10 mouse cellular contexts compared by ENCODE assay signal in the genomic region with DNA sequence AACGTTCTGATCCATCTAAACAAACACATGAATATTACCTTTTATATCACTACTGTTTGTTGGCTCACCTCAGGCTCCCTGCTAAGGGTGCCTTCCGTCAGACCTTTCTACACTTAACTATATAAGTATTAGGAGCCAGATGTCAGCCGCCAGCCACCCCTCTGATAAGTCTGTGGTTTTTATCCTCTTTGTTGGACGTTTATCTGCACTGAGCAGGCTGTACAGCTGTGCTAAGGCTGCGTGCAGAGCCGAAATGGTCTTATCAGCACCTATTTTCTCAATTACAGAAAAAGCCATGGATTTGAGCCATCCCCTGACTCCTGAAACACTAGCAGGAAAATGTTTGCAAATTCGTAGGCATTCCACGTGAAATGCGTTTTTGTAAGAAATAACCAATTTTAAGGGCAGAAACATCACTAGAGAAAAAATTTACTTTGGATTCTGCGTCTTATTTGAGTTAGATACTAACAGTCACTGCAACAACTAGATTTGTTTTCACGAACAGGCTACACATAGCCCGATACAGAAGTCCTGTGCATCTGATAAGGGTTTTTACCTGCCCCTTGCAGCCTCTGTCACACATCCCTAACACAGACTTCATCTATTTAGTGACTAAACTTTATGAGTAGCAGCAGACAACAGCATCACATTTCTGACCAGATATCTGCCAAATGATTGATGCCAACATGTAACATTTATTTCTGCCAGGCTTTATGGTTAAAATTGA.
DNase-seq lines count a peak whose midpoint lies in the region; ATAC-seq and TF ChIP-seq lines count a peak whose summit lies in the region.
"Had no signal": no experiment of that assay in that cellular context is flagged by ENCODE, and none has a peak within 500 bp of the region (broad histone marks: within the 10 kb centered on the region; RNA-seq: fewer than 3 reads in every experiment).

No protein-coding gene starts in this region.

- no peak overlapping the region for H3K4me3 ChIP-seq in intestine, embryonic 16.5 days (ENCODE audit: low read length)
- H3K4me3 ChIP-seq in intestine, embryonic 15.5 days (replicated peaks): no peak overlapping the region
- H3K4me3 ChIP-seq in limb, embryonic 14.5 days (replicated peaks; ENCODE audit: low read length): peak overlapping the region; percentile 1; the same call in 1 of the 2 replicates
- H3K4me3 ChIP-seq in midbrain, embryonic 12.5 days: no peak overlapping the region
- H3K4me3 ChIP-seq: hindbrain, embryonic 15.5 days had no signal

- H3K27me3 ChIP-seq in intestine, embryonic 16.5 days (replicated peaks; ENCODE audit: control insufficient read depth, insufficient read depth, low read length): no peaks in the 10 kb centered on the region
- H3K27me3 ChIP-seq in intestine, embryonic 15.5 days (replicated peaks): no peaks in the 10 kb centered on the region
- H3K27me3 ChIP-seq in limb, embryonic 14.5 days (ENCODE audit: control insufficient read depth, insufficient read depth, low read length): no peaks in the 10 kb centered on the region
- H3K27me3 ChIP-seq in midbrain, embryonic 12.5 days: no peaks in the 10 kb centered on the region
- H3K27me3 ChIP-seq: hindbrain, embryonic 15.5 days had no signal

- no peaks in the 10 kb centered on the region for H3K9me3 ChIP-seq in intestine, embryonic 16.5 days (ENCODE audit: control insufficient read depth, low read length)
- H3K9me3 ChIP-seq in intestine, embryonic 15.5 days: no peaks in the 10 kb centered on the region
- no peaks in the 10 kb centered on the region for H3K9me3 ChIP-seq in limb, embryonic 14.5 days (ENCODE audit: control insufficient read depth, low read length)
- no peaks in the 10 kb centered on the region for H3K9me3 ChIP-seq in midbrain, embryonic 12.5 days
- H3K9me3 ChIP-seq: hindbrain, embryonic 15.5 days had no signal

- TF ChIP-seq POLR2A in limb, embryonic 14.5 days (IDR thresholded peaks at IDR 0.05; ENCODE audit: borderline replicate concordance, extremely low read depth, insufficient read depth, insufficient read length): no peak

- WGBS in intestine, embryonic 16.5 days: 76% methylated on average over 12 of the region's 12 CpGs
- WGBS in intestine, embryonic 15.5 days: 72% methylated on average over 12 of the region's 12 CpGs
- WGBS in limb, embryonic 14.5 days: 64% methylated on average over 12 of the region's 12 CpGs
- 69% methylated on average over 12 of the region's 12 CpGs for WGBS in midbrain, embryonic 12.5 days

- peak; percentile 74 for DNase-seq in c-Kit-positive CD71-positive TER-119-negative erythroid progenitor cells, embryonic 14.5 days (ENCODE audit: low read depth)
- DNase-seq in limb, embryonic 14.5 days (ENCODE audit: low spot score): no peak
- no peak for DNase-seq in cerebellum, adult 9-10 months
- DNase-seq in kidney, adult 8-10 months: no peak
- DNase-seq in kidney, adult 11 months: no peak
- DNase-seq: thymus, postnatal 25 days had no signal

- no peaks in the 10 kb centered on the region for H3K36me3 ChIP-seq in intestine, embryonic 16.5 days (ENCODE audit: control insufficient read depth, insufficient read depth, low read length)
- no peaks in the 10 kb centered on the region for H3K36me3 ChIP-seq in intestine, embryonic 15.5 days
- H3K36me3 ChIP-seq in limb, embryonic 14.5 days (ENCODE audit: control insufficient read depth, insufficient read depth, low read length): no peaks in the 10 kb centered on the region
- no peaks in the 10 kb centered on the region for H3K36me3 ChIP-seq in midbrain, embryonic 12.5 days
- H3K36me3 ChIP-seq: hindbrain, embryonic 15.5 days had no signal

- no peaks in the 10 kb centered on the region for H3K4me1 ChIP-seq in intestine, embryonic 16.5 days (ENCODE audit: control insufficient read depth, insufficient read depth, low read length)
- H3K4me1 ChIP-seq in intestine, embryonic 15.5 days (replicated peaks): no peaks in the 10 kb centered on the region
- H3K4me1 ChIP-seq in limb, embryonic 14.5 days (ENCODE audit: control insufficient read depth, insufficient read depth, low read length): peaks cover 27% of the 10 kb centered on the region
- H3K4me1 ChIP-seq in midbrain, embryonic 12.5 days: peaks cover 21% of the 10 kb centered on the region

- no peak overlapping the region for H3K4me2 ChIP-seq in intestine, embryonic 16.5 days (ENCODE audit: low read depth, low read length)
- no peak overlapping the region for H3K4me2 ChIP-seq in intestine, embryonic 15.5 days (replicated peaks)
- peak overlapping the region; percentile 18; the same call in 1 of the 2 replicates for H3K4me2 ChIP-seq in limb, embryonic 14.5 days (replicated peaks; ENCODE audit: low read depth, low read length, severe bottlenecking)
- H3K4me2 ChIP-seq in midbrain, embryonic 12.5 days (replicated peaks): no peak overlapping the region
- H3K4me2 ChIP-seq: hindbrain, embryonic 15.5 days had no signal

- H3K9ac ChIP-seq in intestine, embryonic 16.5 days (ENCODE audit: low read depth, low read length): no peak overlapping the region
- no peak overlapping the region for H3K9ac ChIP-seq in intestine, embryonic 15.5 days
- H3K9ac ChIP-seq in limb, embryonic 14.5 days (ENCODE audit: low read depth, low read length, severe bottlenecking): no peak overlapping the region
- no peak overlapping the region for H3K9ac ChIP-seq in midbrain, embryonic 12.5 days (replicated peaks)
- H3K9ac ChIP-seq: hindbrain, embryonic 15.5 days had no signal

- 0 out of 2 replicates have a peak, but pooled peaks have one; percentile 28 for ATAC-seq in intestine, embryonic 16.5 days
- ATAC-seq in intestine, embryonic 15.5 days: no peak
- no peak for ATAC-seq in limb, embryonic 14.5 days (ENCODE audit: low FRiP score, low read depth)
- ATAC-seq in midbrain, embryonic 12.5 days (ENCODE audit: low FRiP score, low read depth): peak; percentile 52; the same call in 1 of the 2 replicates

- no peak overlapping the region for H3K27ac ChIP-seq in intestine, embryonic 16.5 days (ENCODE audit: low read length)
- H3K27ac ChIP-seq in intestine, embryonic 15.5 days: no peak overlapping the region
- no peak overlapping the region for H3K27ac ChIP-seq in limb, embryonic 14.5 days (replicated peaks; ENCODE audit: low read depth, low read length)
- H3K27ac ChIP-seq in midbrain, embryonic 12.5 days (replicated peaks): peak overlapping the region; percentile 46; the same call in 1 of the 2 replicates
- H3K27ac ChIP-seq: hindbrain, embryonic 15.5 days had no signal

Comparison
In these comparisons a context has a peak if more than half of its experiments do, and no peak if none do; other contexts are left out.
1. ATAC-seq: peak in intestine, embryonic 16.5 days (single experiment) and midbrain, embryonic 12.5 days (single experiment); none in intestine, embryonic 15.5 days (single experiment) and limb, embryonic 14.5 days (single experiment).